Mouse (Mus musculus) embryonic facial prominence, embryonic 11.5 days (tissue): ENCODE data around the gene Gmeb2. TPM values are rescaled to one million over a fixed set of nuclear protein-coding genes. Genes with fewer than 3 reads are reported as not detected.

Experiments
- ATAC-seq: fragments of 200-750 bp; cut with Nextera tagmentation; replicated peaks from 2 replicates; pipeline ENCODE4 v1.8.0; 2017; ENCODE audit warnings: low read depth; ENCODE audit not compliant: insufficient number of reproducible peaks, low FRiP score, low TSS enrichment
- DNase-seq: peaks from one replicate; pipeline ENCODE4 v3.0.0-alpha.2; 2015; ENCODE audit warnings: low spot score
- H3K27ac ChIP-seq: fragments of 300-500 bp; sonication (generic); replicated peaks from 2 replicates; pipeline ENCODE4 v1.5.1; 2014; ENCODE audit warnings: mild to moderate bottlenecking, low read depth, low read length, control low read depth
- H3K27me3 ChIP-seq: fragments of 300-500 bp; sonication (generic); 2 replicates; pipeline ENCODE4 v1.6.1; 2014; ENCODE audit warnings: mild to moderate bottlenecking, low read length, moderate library complexity, mixed read lengths; ENCODE audit not compliant: control insufficient read depth, insufficient read depth
- H3K36me3 ChIP-seq: fragments of 300-500 bp; sonication (generic); replicated peaks from 2 replicates; pipeline ENCODE4 v1.6.1; 2014; ENCODE audit warnings: low read depth, mild to moderate bottlenecking, low read length, moderate library complexity, mixed read lengths; ENCODE audit not compliant: control insufficient read depth, insufficient read depth
- H3K4me1 ChIP-seq: fragments of 300-500 bp; sonication (generic); 2 replicates; pipeline ENCODE4 v1.6.1; 2014; ENCODE audit warnings: low read length, mixed read lengths; ENCODE audit not compliant: control insufficient read depth, insufficient read depth
- H3K4me2 ChIP-seq: fragments of 300-500 bp; sonication (generic); 2 replicates; pipeline ENCODE4 v1.6.1; 2014; ENCODE audit warnings: low read depth, mild to moderate bottlenecking, control low read depth, low read length, moderate library complexity
- H3K4me3 ChIP-seq: fragments of 300-500 bp; sonication (generic); 2 replicates; pipeline ENCODE4 v1.5.1; 2014; ENCODE audit warnings: low read depth, low read length, control low read depth
- H3K9ac ChIP-seq: fragments of 300-500 bp; sonication (generic); replicated peaks from 2 replicates; pipeline ENCODE4 v1.6.1; 2014; ENCODE audit warnings: mild to moderate bottlenecking, control low read depth, low read length
- H3K9me3 ChIP-seq: fragments of 300-500 bp; sonication (generic); replicated peaks from 2 replicates; pipeline ENCODE4 v1.6.1; 2016; ENCODE audit warnings: mild to moderate bottlenecking, low read length, inconsistent platforms, mixed read lengths; ENCODE audit not compliant: control insufficient read depth
- WGBS: fragments of 180-500 bp; shearing (Covaris S2); extraction: QIAGEN DNeasy Blood & Tissue Kit; methylation state at CpG from one replicate; pipeline ENCODE4 v1.1.7; 2014; 5-methylcytosine and 5-hydroxymethylcytosine counted together
- polyA plus RNA-seq: library from polyadenylated mRNA; unstranded; fragments of >200 nt; fragmentation: Nextera tagmentation; extraction: Ambion mirVana; gene quantifications from 2 replicates; pipeline ENCODE4 v1.2.1, GENCODE M21; 2014

Gene Gmeb2
- polyA plus RNA-seq, 1 experiment from 2014 or later, result 18.3 TPM

DNA sequence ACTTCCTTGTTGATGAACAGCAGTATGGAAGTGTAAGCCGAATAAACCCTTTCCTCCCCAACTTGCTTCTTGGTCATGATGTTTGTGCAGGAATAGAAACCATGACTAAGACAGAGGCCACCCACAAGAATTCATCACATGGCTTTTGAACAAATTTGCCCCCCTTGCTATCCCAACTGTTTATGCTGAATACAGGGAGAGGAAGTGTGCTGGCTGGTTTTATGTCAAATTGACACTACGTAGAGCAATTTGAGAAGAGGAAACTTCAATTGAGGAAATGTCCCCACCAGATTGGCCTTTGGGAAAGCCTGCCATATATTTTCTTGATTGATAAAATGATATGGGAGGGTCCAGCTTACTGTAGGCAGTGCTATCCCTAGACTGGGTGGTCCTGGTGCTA lies 14.0 kb downstream of the Gmeb2 start:
- 88% methylated on average over 1 of the region's 2 CpGs for WGBS
- Histone ChIP-seq H3K27ac (no peak overlapping the region), H3K4me2 (no peak overlapping the region), H3K4me3 (no peak overlapping the region), H3K9ac (no peak overlapping the region), H3K4me1 (no peaks in the 10 kb centered on the region), H3K9me3 (no peaks in the 10 kb centered on the region), H3K27me3 (no peaks in the 10 kb centered on the region), H3K36me3 (peaks cover 9% of the 10 kb centered on the region)
- no peak for DNase-seq
- ATAC-seq, result no peak

DNA sequence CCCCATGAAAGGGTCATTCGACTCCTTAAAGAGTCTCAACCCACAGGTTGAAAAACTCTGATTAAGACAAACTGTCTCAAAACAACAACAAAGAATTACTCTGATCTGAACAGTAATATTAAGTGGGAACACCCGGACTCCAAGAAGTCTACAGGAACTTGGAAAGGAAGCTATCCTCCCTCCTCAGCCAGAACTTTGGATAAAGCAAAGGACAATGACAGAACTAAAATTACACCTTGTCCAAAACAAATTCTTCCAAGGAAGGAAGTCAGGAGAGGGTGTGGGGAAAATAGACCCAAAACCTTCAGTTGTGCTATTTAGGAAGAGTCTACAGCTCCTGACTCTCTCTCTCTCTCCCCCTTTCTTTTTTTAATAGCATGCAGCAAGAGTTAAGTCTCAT lies 15.7 kb downstream of the Gmeb2 start:
- no peak for DNase-seq
- H3K27ac ChIP-seq, result no peak overlapping the region
- no peak for ATAC-seq
- no peaks in the 10 kb centered on the region for H3K9me3 ChIP-seq
- no peaks in the 10 kb centered on the region for H3K4me1 ChIP-seq
- WGBS, result 84% methylated on average over 2 of the region's 2 CpGs
- H3K4me3 ChIP-seq, result no peak overlapping the region
- no peaks in the 10 kb centered on the region for H3K27me3 ChIP-seq
- H3K36me3 ChIP-seq, result peaks cover 5% of the 10 kb centered on the region; the same call in 1 of the 2 replicates
- no peak overlapping the region for H3K4me2 ChIP-seq
- H3K9ac ChIP-seq, result no peak overlapping the region

DNA sequence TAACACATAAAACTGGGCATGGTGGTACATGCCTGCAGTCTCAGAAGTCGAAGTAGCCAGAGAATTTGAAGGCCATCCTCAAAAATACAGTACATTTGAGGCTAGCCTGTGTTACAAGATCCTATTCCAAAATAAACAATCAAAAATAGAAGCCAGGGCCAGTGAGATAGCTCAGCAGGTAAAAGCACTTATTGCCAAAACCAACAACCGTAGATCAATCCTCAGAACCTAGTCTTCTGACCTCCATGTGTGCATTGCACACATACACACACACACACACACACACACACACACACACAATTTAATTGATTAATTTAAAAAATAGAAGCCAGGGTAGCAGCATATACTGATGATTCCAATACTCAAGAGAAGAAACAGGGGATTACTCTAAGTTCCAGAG lies 21.0 kb downstream of the Gmeb2 start:
- ATAC-seq (no peak), DNase-seq (no peak)
- Histone ChIP-seq H3K4me2 (no peak overlapping the region), H3K4me3 (no peak overlapping the region), H3K36me3 (no peaks in the 10 kb centered on the region; the same call in none of the 2 replicates), H3K4me1 (no peaks in the 10 kb centered on the region), H3K9ac (no peak overlapping the region), H3K27me3 (no peaks in the 10 kb centered on the region), H3K9me3 (no peaks in the 10 kb centered on the region), H3K27ac (no peak overlapping the region)
- WGBS, result 98% methylated on average over 2 of the region's 2 CpGs

DNA sequence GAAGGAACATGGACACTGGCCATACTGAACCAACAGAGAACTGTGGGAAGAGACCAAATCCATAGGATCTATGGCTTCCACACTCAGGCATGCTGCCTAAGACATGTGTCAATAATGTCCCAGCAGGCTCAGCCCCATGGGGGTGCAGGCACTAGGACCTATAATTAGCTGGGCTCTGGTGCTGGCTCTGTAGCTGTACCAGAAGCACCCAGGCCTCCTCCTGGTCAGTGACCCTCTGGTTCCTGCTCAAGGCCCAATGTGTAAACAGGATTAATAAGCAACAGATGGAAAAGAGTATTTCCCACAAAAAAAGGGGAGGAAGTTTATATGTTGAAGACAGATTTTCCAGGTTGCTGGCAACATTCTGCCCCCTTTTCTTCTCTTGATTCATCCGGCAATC lies 34.6 kb downstream of the Gmeb2 start:
- no peak overlapping the region for H3K4me2 ChIP-seq
- H3K9me3 ChIP-seq, result no peaks in the 10 kb centered on the region
- peaks cover 14% of the 10 kb centered on the region for H3K36me3 ChIP-seq
- DNase-seq, result no peak
- WGBS, result 70% methylated on average over 1 of the region's 1 CpGs
- H3K27ac ChIP-seq, result no peak overlapping the region
- H3K9ac ChIP-seq, result no peak overlapping the region
- no peak for ATAC-seq
- H3K4me1 ChIP-seq, result no peaks in the 10 kb centered on the region
- no peaks in the 10 kb centered on the region for H3K27me3 ChIP-seq
- no peak overlapping the region for H3K4me3 ChIP-seq

DNA sequence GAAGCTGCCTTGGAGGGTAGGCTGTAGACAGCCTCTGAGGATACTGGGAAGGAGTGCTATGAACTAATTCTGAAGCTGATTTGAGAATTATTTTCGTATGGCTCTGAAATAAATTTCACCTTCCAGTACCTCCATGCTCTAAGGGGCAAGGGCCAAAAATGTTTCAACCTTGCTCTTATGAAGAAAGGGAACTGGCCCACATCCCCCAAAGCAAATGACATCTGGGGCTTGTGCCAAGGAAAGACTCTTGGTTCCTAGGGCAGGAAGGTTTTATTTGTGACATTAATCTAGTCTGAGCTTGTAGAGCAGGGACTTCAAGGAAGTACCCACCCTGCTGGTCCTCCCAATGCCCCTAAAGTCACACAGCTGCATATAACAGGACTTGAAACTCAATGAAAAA lies 36.0 kb downstream of the Gmeb2 start:
- Histone ChIP-seq H3K27ac (no peak overlapping the region), H3K27me3 (no peaks in the 10 kb centered on the region), H3K4me1 (no peaks in the 10 kb centered on the region), H3K9ac (no peak overlapping the region), H3K4me3 (no peak overlapping the region), H3K9me3 (no peaks in the 10 kb centered on the region), H3K4me2 (no peak overlapping the region), H3K36me3 (peaks cover 14% of the 10 kb centered on the region)
- 82% methylated on average over 1 of the region's 1 CpGs for WGBS
- ATAC-seq (no peak), DNase-seq (no peak)

DNA sequence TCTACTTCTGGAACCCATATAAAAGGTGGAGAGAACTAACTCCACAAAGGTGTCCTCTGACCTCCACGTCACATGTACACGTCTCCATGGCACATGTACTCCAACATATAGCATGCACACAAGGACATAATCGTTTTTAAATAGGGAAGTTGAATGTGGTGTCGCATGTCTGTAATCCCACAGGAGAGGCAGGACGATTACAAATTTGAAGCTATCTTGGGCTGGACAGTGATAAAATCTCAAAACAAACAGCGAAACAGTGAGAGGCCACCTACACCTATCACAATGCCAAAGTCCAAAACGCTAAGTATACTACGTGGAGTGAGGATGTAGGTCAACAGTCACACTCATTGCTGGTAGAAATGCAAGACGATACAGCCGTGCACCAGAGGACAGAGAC lies 38.6 kb downstream of the Gmeb2 start:
- WGBS, result 80% methylated on average over 10 of the region's 10 CpGs
- no peak overlapping the region for H3K9ac ChIP-seq
- no peaks in the 10 kb centered on the region for H3K9me3 ChIP-seq
- no peak for ATAC-seq
- no peak overlapping the region for H3K4me3 ChIP-seq
- H3K4me1 ChIP-seq, result no peaks in the 10 kb centered on the region
- H3K4me2 ChIP-seq, result no peak overlapping the region
- H3K36me3 ChIP-seq, result peaks cover 6% of the 10 kb centered on the region; the same call in 1 of the 2 replicates
- H3K27me3 ChIP-seq, result no peaks in the 10 kb centered on the region
- no peak overlapping the region for H3K27ac ChIP-seq
- no peak for DNase-seq

DNA sequence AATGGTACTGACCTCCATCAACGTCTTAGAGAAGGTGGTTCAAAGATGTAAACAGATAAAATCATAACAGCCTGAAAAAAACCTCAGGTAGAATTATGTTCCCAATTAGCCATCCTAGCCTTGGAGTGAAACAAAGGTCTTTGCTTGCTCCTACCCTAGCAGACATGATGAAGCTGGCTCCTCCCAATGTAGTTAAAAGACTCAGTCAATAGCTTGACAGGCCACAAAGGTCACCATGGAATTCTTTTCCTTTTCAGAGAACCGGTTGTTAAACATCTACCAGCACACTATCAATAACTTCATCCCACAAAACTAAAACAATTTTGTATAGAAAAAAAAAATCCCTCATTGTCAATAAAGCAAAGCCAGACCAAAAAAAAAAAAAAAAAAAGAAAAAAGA lies 42.8 kb downstream of the Gmeb2 start:
- Histone ChIP-seq H3K4me3 (no peak overlapping the region), H3K9me3 (no peaks in the 10 kb centered on the region), H3K9ac (no peak overlapping the region), H3K27ac (no peak overlapping the region), H3K36me3 (no peaks in the 10 kb centered on the region), H3K4me2 (no peak overlapping the region), H3K27me3 (no peaks in the 10 kb centered on the region), H3K4me1 (no peaks in the 10 kb centered on the region)
- ATAC-seq (no peak), DNase-seq (no peak)
- 34% methylated on average over 2 of the region's 2 CpGs for WGBS

DNA sequence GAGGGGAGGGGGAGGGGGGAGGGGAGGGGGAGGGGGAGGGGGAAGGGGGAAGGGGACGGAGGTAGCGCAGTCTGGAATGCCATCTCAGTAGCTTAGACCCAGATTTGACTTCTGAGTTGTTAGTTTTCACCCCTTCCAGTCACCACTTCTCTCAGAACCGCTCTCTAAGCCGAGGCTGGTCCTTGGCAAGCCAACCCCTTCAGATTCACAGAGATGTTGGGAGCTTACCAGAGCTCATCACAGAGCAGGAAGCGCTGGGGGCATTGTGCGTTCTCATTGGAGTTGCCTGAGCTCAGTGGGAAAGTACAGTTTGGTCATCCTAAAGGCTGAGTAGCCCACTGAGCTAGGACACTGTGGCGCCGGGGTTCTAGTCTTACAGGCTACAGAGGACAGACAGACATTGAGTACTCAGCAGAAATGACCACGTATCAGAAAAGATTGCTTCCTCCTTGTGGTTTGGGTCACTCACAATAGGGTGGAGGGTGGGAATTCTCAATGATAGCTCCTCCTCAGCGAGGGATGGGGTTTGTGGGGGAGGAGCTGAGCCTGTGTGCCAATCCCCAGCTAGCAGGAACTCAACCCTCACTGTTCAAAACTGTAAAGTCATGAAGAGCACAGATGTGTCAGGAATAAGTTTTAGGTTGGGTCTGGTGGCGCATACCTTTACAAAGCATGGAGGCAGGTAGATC lies 44.0 kb downstream of the Gmeb2 start:
- Histone ChIP-seq H3K4me2 (no peak overlapping the region), H3K4me1 (no peaks in the 10 kb centered on the region), H3K27ac (no peak overlapping the region), H3K9ac (no peak overlapping the region), H3K4me3 (no peak overlapping the region), H3K9me3 (no peaks in the 10 kb centered on the region), H3K36me3 (no peaks in the 10 kb centered on the region), H3K27me3 (no peaks in the 10 kb centered on the region)
- WGBS, result 35% methylated on average over 11 of the region's 11 CpGs
- no peak for DNase-seq
- no peak for ATAC-seq
